Mouse (Mus musculus): ENCODE measurements around the gene Kcnd3. TPM values are rescaled to one million over a fixed set of nuclear protein-coding genes. Genes with fewer than 3 reads are reported as not detected.

Kcnd3 gene
- polyA plus RNA-seq, 1 experiment from 2014 or later: 2.4 TPM

GRCm38 (mm10) chr3:105481419-105481818, 29.3 kb downstream of the Kcnd3 start:
- no peaks in the 10 kb centered on the region for H3K36me3 ChIP-seq (ENCODE audit: control insufficient read depth, insufficient read depth, low read length)
- no peaks in the 10 kb centered on the region for H3K27me3 ChIP-seq (ENCODE audit: control insufficient read depth, insufficient read depth, low read length)
- WGBS: 68% methylated on average over 8 of the region's 8 CpGs
- no peak overlapping the region for H3K27ac ChIP-seq (ENCODE audit: low read depth, low read length)
- no peak overlapping the region for H3K9ac ChIP-seq (ENCODE audit: low read length)
- H3K9me3 ChIP-seq (ENCODE audit: control insufficient read depth, low read length): no peaks in the 10 kb centered on the region
- ATAC-seq (ENCODE audit: low FRiP score): no peak
- no peak overlapping the region for H3K4me3 ChIP-seq (ENCODE audit: low read depth, low read length)
- H3K4me2 ChIP-seq: no peak overlapping the region
- DNase-seq (ENCODE audit: low spot score, missing footprints): no peak
- H3K4me1 ChIP-seq (ENCODE audit: control insufficient read depth, insufficient read depth, low read length): no peaks in the 10 kb centered on the region; the same call in 1 of the 2 replicates

- Histone ChIP-seq H3K27me3 (ENCODE audit: control insufficient read depth, insufficient read depth, low read length) (no peaks in the 10 kb centered on the region), H3K9ac (ENCODE audit: low read length) (no peak overlapping the region), H3K4me2 (no peak overlapping the region), H3K9me3 (ENCODE audit: control insufficient read depth, low read length) (no peaks in the 10 kb centered on the region), H3K27ac (ENCODE audit: low read depth, low read length) (no peak overlapping the region), H3K4me1 (ENCODE audit: control insufficient read depth, insufficient read depth, low read length) (no peaks in the 10 kb centered on the region; the same call in 1 of the 2 replicates), H3K4me3 (ENCODE audit: low read depth, low read length) (no peak overlapping the region), H3K36me3 (ENCODE audit: control insufficient read depth, insufficient read depth, low read length) (no peaks in the 10 kb centered on the region)
- DNase-seq (ENCODE audit: low spot score, missing footprints) (no peak), ATAC-seq (ENCODE audit: low FRiP score) (no peak; the same call in 1 of the 2 replicates)
- WGBS: 77% methylated on average over 13 of the region's 13 CpGs
Observed at GRCm38 (mm10) chr3:105483651-105484052, 31.5 kb downstream of the Kcnd3 start.

DNA sequence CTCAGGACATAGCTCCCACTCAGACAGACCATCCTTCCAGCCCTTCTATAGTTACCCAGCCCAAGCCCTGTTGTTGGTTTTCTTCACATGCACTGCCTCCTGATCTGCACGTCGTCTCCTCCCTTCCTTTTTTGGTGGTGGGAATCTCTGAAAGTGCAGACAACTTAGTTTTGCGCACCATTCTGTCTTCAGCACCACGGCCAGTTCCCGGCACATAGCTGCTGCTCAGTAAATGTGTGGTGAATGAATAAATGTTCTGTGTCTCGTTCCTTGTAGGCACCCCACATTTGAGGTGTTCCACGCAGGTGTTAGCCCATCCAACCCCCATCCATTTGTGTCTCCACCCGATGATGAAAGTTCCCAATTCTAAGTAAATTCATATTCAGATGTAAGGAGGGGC, 35.0 kb downstream of the Kcnd3 start:
- Histone ChIP-seq H3K36me3 (ENCODE audit: control insufficient read depth, insufficient read depth, low read length) (no peaks in the 10 kb centered on the region), H3K4me1 (ENCODE audit: control insufficient read depth, insufficient read depth, low read length) (no peaks in the 10 kb centered on the region; the same call in none of the 2 replicates), H3K9me3 (ENCODE audit: control insufficient read depth, low read length) (no peaks in the 10 kb centered on the region), H3K27ac (ENCODE audit: low read depth, low read length) (no peak overlapping the region), H3K4me3 (ENCODE audit: low read depth, low read length) (no peak overlapping the region), H3K9ac (ENCODE audit: low read length) (no peak overlapping the region), H3K27me3 (ENCODE audit: control insufficient read depth, insufficient read depth, low read length) (no peaks in the 10 kb centered on the region), H3K4me2 (no peak overlapping the region)
- ATAC-seq (ENCODE audit: low FRiP score): no peak
- WGBS: 47% methylated on average over 8 of the region's 8 CpGs
- peak; percentile 86 for DNase-seq (ENCODE audit: low spot score, missing footprints)

GRCm38 (mm10) chr3:105489607-105490006, 37.5 kb downstream of the Kcnd3 start:
- no peak for ATAC-seq (ENCODE audit: low FRiP score)
- Histone ChIP-seq H3K9me3 (ENCODE audit: control insufficient read depth, low read length) (no peaks in the 10 kb centered on the region), H3K9ac (ENCODE audit: low read length) (no peak overlapping the region), H3K27me3 (ENCODE audit: control insufficient read depth, insufficient read depth, low read length) (no peaks in the 10 kb centered on the region), H3K4me1 (ENCODE audit: control insufficient read depth, insufficient read depth, low read length) (no peaks in the 10 kb centered on the region; the same call in 1 of the 2 replicates), H3K4me2 (no peak overlapping the region), H3K4me3 (ENCODE audit: low read depth, low read length) (no peak overlapping the region), H3K36me3 (ENCODE audit: control insufficient read depth, insufficient read depth, low read length) (no peaks in the 10 kb centered on the region), H3K27ac (ENCODE audit: low read depth, low read length) (no peak overlapping the region)
- peak; percentile 69 for DNase-seq (ENCODE audit: low spot score, missing footprints)
- 23% methylated on average over 4 of the region's 4 CpGs for WGBS

- H3K9ac ChIP-seq (ENCODE audit: low read length): no peak overlapping the region
- no peak overlapping the region for H3K27ac ChIP-seq (ENCODE audit: low read depth, low read length)
- no peaks in the 10 kb centered on the region for H3K36me3 ChIP-seq (ENCODE audit: control insufficient read depth, insufficient read depth, low read length)
- DNase-seq (ENCODE audit: low spot score, missing footprints) (peak; percentile 71), ATAC-seq (ENCODE audit: low FRiP score) (peak; percentile 72)
- no peaks in the 10 kb centered on the region for H3K27me3 ChIP-seq (ENCODE audit: control insufficient read depth, insufficient read depth, low read length)
- WGBS: 70% methylated on average over 9 of the region's 9 CpGs
- no peaks in the 10 kb centered on the region for H3K9me3 ChIP-seq (ENCODE audit: control insufficient read depth, low read length)
- no peak overlapping the region for H3K4me2 ChIP-seq
- H3K4me1 ChIP-seq (ENCODE audit: control insufficient read depth, insufficient read depth, low read length): peaks cover 8% of the 10 kb centered on the region
- no peak overlapping the region for H3K4me3 ChIP-seq (ENCODE audit: low read depth, low read length)
Observed at GRCm38 (mm10) chr3:105494886-105495285, 42.8 kb downstream of the Kcnd3 start.

GRCm38 (mm10) chr3:105496216-105496615, 44.1 kb downstream of the Kcnd3 start:
- Histone ChIP-seq H3K27me3 (ENCODE audit: control insufficient read depth, insufficient read depth, low read length) (no peaks in the 10 kb centered on the region), H3K36me3 (ENCODE audit: control insufficient read depth, insufficient read depth, low read length) (no peaks in the 10 kb centered on the region), H3K4me1 (ENCODE audit: control insufficient read depth, insufficient read depth, low read length) (peaks cover 8% of the 10 kb centered on the region), H3K9me3 (ENCODE audit: control insufficient read depth, low read length) (no peaks in the 10 kb centered on the region), H3K27ac (ENCODE audit: low read depth, low read length) (no peak overlapping the region), H3K4me3 (ENCODE audit: low read depth, low read length) (no peak overlapping the region), H3K9ac (ENCODE audit: low read length) (no peak overlapping the region), H3K4me2 (no peak overlapping the region)
- WGBS: 78% methylated on average over 7 of the region's 7 CpGs
- peak; percentile 69 for DNase-seq (ENCODE audit: low spot score, missing footprints)
- ATAC-seq (ENCODE audit: low FRiP score): no peak

DNA sequence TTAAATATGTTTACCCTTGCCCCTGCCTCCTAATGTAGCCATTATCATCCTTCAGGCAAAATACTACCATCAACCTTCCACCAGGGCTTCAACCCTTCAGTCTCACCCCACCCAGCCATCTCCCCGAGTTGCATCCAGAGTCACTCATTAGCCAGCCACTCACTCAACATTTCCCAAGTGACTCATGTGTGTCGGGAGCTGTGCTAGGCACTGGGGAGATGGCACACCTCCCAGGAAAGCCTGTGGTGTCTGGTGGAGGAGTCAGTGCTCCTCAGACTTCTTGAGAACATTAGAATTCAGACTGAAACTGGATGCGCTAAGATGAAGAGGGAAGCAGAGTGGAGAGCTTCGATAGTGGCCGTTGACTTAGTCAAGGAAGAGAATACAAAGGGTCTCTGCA, 44.8 kb downstream of the Kcnd3 start:
- H3K9me3 ChIP-seq (ENCODE audit: control insufficient read depth, low read length): no peaks in the 10 kb centered on the region
- H3K4me2 ChIP-seq: no peak overlapping the region
- DNase-seq (ENCODE audit: low spot score, missing footprints) (peak; percentile 10), ATAC-seq (ENCODE audit: low FRiP score) (no peak)
- 87% methylated on average over 5 of the region's 5 CpGs for WGBS
- no peak overlapping the region for H3K27ac ChIP-seq (ENCODE audit: low read depth, low read length)
- H3K9ac ChIP-seq (ENCODE audit: low read length): no peak overlapping the region
- H3K27me3 ChIP-seq (ENCODE audit: control insufficient read depth, insufficient read depth, low read length): no peaks in the 10 kb centered on the region
- H3K4me1 ChIP-seq (ENCODE audit: control insufficient read depth, insufficient read depth, low read length): peaks cover 8% of the 10 kb centered on the region
- H3K36me3 ChIP-seq (ENCODE audit: control insufficient read depth, insufficient read depth, low read length): no peaks in the 10 kb centered on the region
- H3K4me3 ChIP-seq (ENCODE audit: low read depth, low read length): no peak overlapping the region

GRCm38 (mm10) chr3:105501071-105501470, 48.9 kb downstream of the Kcnd3 start:
- H3K4me2 ChIP-seq: no peak overlapping the region
- 0 out of 2 replicates have a peak, but pooled peaks cover 3% of the 10 kb centered on the region for H3K4me1 ChIP-seq (ENCODE audit: control insufficient read depth, insufficient read depth, low read length)
- H3K9ac ChIP-seq (ENCODE audit: low read length): no peak overlapping the region
- ATAC-seq (ENCODE audit: low FRiP score) (no peak), DNase-seq (ENCODE audit: low spot score, missing footprints) (no peak)
- no peaks in the 10 kb centered on the region for H3K27me3 ChIP-seq (ENCODE audit: control insufficient read depth, insufficient read depth, low read length)
- no peak overlapping the region for H3K27ac ChIP-seq (ENCODE audit: low read depth, low read length)
- no peak overlapping the region for H3K4me3 ChIP-seq (ENCODE audit: low read depth, low read length)
- H3K36me3 ChIP-seq (ENCODE audit: control insufficient read depth, insufficient read depth, low read length): no peaks in the 10 kb centered on the region
- WGBS: 83% methylated on average over 1 of the region's 1 CpGs
- H3K9me3 ChIP-seq (ENCODE audit: control insufficient read depth, low read length): no peaks in the 10 kb centered on the region

DNA sequence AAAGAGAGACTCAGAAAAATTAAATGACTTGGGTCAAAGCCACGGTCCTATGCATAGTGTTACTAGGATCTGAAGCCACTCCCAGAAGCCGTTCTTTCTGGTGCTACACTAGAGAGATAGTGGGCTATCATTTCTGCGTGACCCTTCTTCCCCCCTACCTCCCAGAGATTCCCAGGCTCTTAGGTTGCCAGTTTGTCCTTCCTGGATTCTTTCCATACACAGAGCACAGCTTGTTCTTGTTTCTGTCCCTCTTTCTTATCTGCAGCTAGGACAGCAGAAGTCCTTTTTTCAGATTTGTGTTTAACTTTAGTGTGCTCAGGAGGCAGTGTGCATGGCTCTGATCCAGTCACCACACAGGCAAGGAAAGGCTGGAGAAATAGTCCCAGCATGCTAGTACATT, 52.1 kb downstream of the Kcnd3 start:
- 85% methylated on average over 3 of the region's 3 CpGs for WGBS
- Histone ChIP-seq H3K4me2 (no peak overlapping the region), H3K9me3 (ENCODE audit: control insufficient read depth, low read length) (no peaks in the 10 kb centered on the region), H3K36me3 (ENCODE audit: control insufficient read depth, insufficient read depth, low read length) (no peaks in the 10 kb centered on the region), H3K27me3 (ENCODE audit: control insufficient read depth, insufficient read depth, low read length) (no peaks in the 10 kb centered on the region), H3K27ac (ENCODE audit: low read depth, low read length) (no peak overlapping the region), H3K4me1 (ENCODE audit: control insufficient read depth, insufficient read depth, low read length) (no peaks in the 10 kb centered on the region), H3K4me3 (ENCODE audit: low read depth, low read length) (no peak overlapping the region), H3K9ac (ENCODE audit: low read length) (no peak overlapping the region)
- DNase-seq (ENCODE audit: low spot score, missing footprints) (peak; percentile 35), ATAC-seq (ENCODE audit: low FRiP score) (no peak)
